Mouse (Mus musculus) bone marrow, adult 2 months (tissue): ENCODE measurements around the gene Olfr825. TPM values are rescaled to one million over a fixed set of nuclear protein-coding genes. Genes with fewer than 3 reads are reported as not detected.
"Not testable (repeated sequence)": the region's sequence is repeated elsewhere in the genome, so short reads cannot be mapped to it uniquely, and the experiment has no call there.

Experiments
- H3K27ac ChIP-seq: fragments of 200-500 bp; 2 replicates; pipeline ENCODE4 v1.5.1; 2012; ENCODE audit warnings: low read depth, mild to moderate bottlenecking, control low read depth, inconsistent platforms, low read length; ENCODE audit not compliant: control insufficient read depth, poor library complexity, insufficient read depth
- H3K4me1 ChIP-seq: fragments of 200-500 bp; 2 replicates; pipeline ENCODE4 v1.6.1; 2011; ENCODE audit warnings: low read length; ENCODE audit not compliant: control insufficient read depth, insufficient read depth
- H3K4me3 ChIP-seq: fragments of 200-500 bp; replicated peaks from 2 replicates; pipeline ENCODE3; 2011; ENCODE audit warnings: mild to moderate bottlenecking, low read depth, low read length, control low read depth; ENCODE audit not compliant: control insufficient read depth
- CTCF ChIP-seq: fragments of 200-500 bp; IDR thresholded peaks from 2 replicates; pipeline ENCODE4 v1.5.1; 2011; ENCODE audit warnings: low read length, control low read depth; ENCODE audit not compliant: control insufficient read depth, insufficient read depth
- POLR2A ChIP-seq: fragments of 200-500 bp; IDR thresholded peaks from 2 replicates; pipeline ENCODE4 v1.6.1; 2011; ENCODE audit warnings: low read depth, mild to moderate bottlenecking, control low read depth, low read length, borderline replicate concordance; ENCODE audit not compliant: control insufficient read depth
- WGBS: fragments of 180-500 bp; shearing (Covaris S2); methylation state at CpG from one replicate; pipeline ENCODE4 v1.1.7; 2018; 5-methylcytosine and 5-hydroxymethylcytosine counted together
- polyA plus RNA-seq: library from polyadenylated mRNA; stranded (reverse); fragments of >200 nt; gene quantifications from 2 replicates; pipeline ENCODE4 v1.2.4, GENCODE M21; 2011; ENCODE audit warnings: low replicate concordance; ENCODE audit not compliant: missing spikeins, insufficient read depth, insufficient read length

Olfr825 gene
- not detected in 2 replicates for polyA plus RNA-seq

DNA sequence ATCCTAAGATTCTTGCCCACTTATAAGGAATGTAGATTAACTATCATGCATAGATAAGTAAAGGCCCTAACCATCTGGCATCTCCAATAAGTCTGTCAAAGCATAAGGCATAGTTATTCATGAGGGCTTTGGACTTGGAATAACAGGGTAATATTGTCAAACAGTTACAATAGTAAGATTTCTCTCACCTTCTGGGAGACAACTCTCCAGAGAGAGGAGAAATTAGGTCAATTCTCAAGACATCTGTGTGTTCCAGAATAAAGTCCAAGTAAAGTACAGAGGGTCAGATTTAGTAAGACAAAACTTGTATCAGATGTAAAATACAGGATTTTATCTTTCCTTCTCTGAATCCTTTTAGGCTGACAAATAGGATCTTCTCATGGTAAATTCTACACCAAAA is at the start of gene Olfr825:
Gene Olfr825 (minus strand): TSS at position 101 of the 400 bp plus-strand sequence.
- Histone ChIP-seq H3K4me1 (no peaks in the 10 kb centered on the region; the same call in 1 of the 2 replicates), H3K4me3 (no peak within 1 kb of the TSS), H3K27ac (no peak within 1 kb of the TSS)
- TF ChIP-seq POLR2A (no peak), CTCF (no peak)

DNA sequence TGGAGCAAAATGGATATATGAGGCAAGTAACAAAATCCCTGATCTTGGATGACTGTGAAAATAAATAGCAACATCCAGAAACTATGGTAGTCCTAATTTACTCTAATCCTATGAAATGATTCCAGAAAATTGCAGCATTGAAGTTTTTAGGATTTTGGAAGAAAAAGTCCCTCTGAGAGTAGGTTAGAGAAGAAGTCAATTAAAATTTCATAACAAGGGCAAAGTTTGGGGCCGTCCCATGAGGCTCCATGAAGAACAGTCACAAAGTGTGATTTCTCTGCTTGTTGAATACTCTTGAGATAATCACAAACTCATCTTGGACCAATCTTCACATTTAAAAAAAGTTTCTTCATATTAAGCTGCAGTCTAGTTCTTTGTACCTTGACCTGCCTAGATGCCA is 47.7 kb upstream of the Olfr825 start, which contains the start of gene Olfr827:
Gene Olfr827 (minus strand): TSS at position 101 of the 400 bp plus-strand sequence.
- TF ChIP-seq POLR2A = no peak
- TF ChIP-seq CTCF = no peak
- Histone ChIP-seq H3K4me3 (no peak within 1 kb of the TSS), H3K27ac (no peak within 1 kb of the TSS)

DNA sequence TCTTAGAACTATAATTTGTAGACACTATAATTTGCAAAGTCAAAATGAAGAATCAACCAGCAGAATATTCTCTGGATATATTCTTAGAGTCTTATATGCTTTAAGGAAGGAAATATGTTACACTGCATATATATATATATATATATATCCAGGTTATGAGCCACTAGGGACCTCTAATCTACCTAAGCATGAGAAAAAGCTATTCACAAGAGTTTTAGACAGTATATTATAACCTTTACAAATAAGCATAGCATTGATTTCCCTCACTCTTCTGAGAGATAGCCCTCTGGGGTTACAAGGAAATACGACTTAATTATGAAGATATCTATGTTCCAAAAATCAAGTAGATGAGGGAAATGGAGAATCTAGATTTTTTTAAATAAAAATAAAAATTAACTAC is 17.5 kb upstream of the Olfr825 start, which contains the start of gene Olfr826:
Gene Olfr826 (minus strand): TSS at position 101 of the 400 bp plus-strand sequence.
- H3K27ac ChIP-seq = no peak within 1 kb of the TSS
- WGBS = 64% methylated on average over 1 of the region's 1 CpGs
- no peak within 1 kb of the TSS for H3K4me3 ChIP-seq
- TF ChIP-seq CTCF (no peak), POLR2A (no peak)
- H3K4me1 ChIP-seq = no peaks in the 10 kb centered on the region

More for the DNA sequence above, 47.7 kb upstream of the Olfr825 start, which contains the start of gene Olfr827:
- H3K4me1 ChIP-seq = no peaks in the 10 kb centered on the region
- WGBS = 82% methylated on average over 1 of the region's 1 CpGs

DNA sequence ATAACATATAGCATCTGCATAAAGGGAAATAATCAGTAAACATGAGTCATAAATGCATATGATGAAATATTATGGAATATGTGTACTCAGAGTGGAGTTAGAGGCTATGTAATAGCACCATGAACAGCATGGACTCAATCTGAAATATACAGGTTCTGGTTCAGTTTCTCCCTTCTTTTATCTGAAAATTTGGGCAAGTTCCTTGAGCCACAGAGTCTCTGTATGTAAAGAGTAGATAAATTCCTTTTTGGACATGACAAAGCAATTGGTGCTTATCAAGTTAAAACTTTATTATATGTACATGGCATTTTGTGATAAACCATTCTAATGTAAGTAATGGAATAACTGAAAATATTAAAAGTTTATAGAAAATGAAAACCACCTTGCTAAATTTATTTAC is 1.4 kb downstream of the Olfr825 start:
- TF ChIP-seq POLR2A = no peak
- no peak for TF ChIP-seq CTCF
- H3K4me3 ChIP-seq = no peak overlapping the region
- no peaks in the 10 kb centered on the region; the same call in 1 of the 2 replicates for H3K4me1 ChIP-seq
- H3K27ac ChIP-seq = no peak overlapping the region

DNA sequence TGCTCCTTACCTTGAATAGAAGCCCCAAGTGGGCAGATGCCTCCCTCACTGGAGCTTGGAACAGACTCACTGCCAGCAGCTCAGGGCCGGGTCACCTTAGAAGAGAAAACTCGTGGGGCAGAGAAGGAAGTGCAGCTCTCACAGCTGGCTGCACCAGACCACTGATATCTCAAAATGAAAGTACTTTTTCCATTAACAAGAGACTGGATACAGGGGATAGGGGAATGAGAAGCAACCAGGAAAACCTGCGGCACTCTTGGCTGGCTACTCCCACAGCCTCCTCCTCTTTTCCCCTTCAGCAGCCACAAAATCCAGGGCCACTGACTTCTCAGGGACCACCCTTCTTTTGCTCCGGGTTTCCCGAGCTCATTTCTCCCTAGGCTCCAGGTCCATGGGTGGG is 22.4 kb downstream of the Olfr825 start:
- H3K4me3 ChIP-seq = no peak overlapping the region
- no peak overlapping the region for H3K27ac ChIP-seq
- no peak for TF ChIP-seq CTCF
- TF ChIP-seq POLR2A = no peak
- no peaks in the 10 kb centered on the region for H3K4me1 ChIP-seq
- 67% methylated on average over 5 of the region's 5 CpGs for WGBS

DNA sequence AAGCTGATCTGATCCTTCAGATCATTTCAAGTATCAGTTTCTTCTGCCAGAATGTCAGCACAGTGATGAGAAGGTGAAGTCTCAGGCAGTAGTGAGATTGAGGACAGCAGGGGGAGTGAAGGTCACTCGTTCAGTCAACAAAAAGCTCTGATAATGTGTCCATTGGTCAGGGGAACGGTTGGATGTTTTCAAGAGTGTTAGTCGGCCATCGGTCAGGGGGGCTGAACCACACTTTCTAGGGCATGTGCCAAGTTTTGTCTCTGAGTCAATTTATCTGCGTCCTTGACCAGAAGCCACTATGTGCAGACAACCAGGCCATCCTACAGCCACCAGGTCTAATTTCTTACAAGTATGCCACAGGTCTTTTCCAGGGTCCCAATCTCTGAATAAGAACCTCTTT is 24.1 kb downstream of the Olfr825 start:
- WGBS = 75% methylated on average over 5 of the region's 5 CpGs
- not testable (repeated sequence) for H3K27ac ChIP-seq, H3K4me1 ChIP-seq

DNA sequence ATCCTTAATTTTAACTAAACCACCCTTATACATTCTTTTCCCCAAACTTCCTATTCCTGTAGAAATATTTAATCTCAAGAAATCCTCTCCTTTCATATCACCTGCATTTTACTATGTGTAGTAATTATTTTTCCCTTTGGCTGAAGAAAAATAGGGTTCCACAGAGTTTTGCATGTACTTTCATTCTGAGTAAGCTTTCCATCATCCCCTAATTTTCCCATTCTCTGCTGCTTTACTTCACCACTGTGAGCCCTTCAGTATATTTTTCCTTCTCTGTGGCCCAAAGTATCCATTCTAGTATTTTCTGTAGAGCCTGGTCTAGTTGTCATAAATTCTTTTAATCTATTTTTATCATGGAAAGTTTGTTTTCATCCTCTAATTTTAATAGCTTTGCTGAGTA is 31.8 kb downstream of the Olfr825 start:
- H3K4me3 ChIP-seq = no peak overlapping the region
- TF ChIP-seq POLR2A = no peak
- no peak for TF ChIP-seq CTCF
- no peak overlapping the region for H3K27ac ChIP-seq
- H3K4me1 ChIP-seq = no peaks in the 10 kb centered on the region

More for the DNA sequence above, 24.1 kb downstream of the Olfr825 start:
- H3K4me3 ChIP-seq = not testable (repeated sequence)

DNA sequence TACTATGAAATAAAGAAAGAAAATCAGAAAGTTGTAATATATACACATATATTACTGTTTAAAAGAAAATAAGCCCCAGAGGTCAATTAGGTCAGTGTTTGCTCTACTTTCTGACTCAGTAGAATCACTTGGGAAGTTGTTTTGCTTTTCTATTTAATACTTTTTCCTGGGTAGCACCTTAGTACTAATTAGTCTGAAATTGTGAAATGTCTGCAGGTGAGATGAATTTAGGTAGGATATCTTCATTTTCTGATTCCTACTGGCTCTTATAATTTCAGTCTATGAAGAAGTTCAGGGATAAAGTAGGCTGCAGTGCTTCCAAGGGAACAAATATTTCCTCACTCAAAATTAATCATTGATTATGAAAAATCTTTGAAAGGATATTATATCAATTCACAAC is 36.7 kb downstream of the Olfr825 start, which contains the start of gene Olfr824:
Gene Olfr824 (minus strand): TSS at position 101 of the 400 bp plus-strand sequence.
- H3K4me3 ChIP-seq, H3K4me1 ChIP-seq, H3K27ac ChIP-seq: not testable (repeated sequence)

DNA sequence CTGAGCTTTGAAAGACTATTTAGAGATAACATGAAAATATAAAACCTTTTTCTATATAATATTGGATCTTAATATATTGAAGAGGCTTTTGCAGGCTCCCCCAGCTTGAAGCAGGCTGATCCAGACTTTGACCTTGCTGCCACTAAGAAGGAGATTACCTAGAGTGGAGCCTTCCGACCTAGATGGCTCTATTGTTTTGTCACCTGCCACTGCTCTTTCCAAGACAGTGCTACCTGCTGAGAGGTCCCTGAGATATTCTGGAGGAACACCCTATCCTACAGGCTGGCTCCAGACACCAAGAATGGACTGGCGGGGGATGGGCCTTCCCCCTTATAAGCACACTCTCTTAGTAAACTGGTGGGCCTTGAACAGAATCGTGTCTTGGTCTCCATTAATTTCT is 50.5 kb downstream of the Olfr825 start:
- WGBS = 73% methylated on average over 3 of the region's 3 CpGs
- not testable (repeated sequence) for H3K4me1 ChIP-seq, H3K27ac ChIP-seq, H3K4me3 ChIP-seq

DNA sequence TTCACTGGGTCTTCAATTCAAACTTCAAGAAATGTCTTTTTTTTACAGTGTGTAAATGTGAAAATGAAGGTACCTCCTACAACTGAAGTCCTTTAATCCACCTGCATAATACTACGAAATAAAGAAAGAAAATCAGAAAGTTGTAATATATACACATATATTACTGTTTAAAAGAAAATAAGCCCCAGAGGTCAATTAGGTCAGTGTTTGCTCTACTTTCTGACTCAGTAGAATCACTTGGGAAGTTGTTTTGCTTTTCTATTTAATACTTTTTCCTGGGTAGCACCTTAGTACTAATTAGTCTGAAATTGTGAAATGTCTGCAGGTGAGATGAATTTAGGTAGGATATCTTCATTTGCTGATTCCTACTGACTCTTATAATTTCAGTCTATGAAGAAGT is 51.3 kb downstream of the Olfr825 start, which contains the start of gene Olfr823:
Gene Olfr823 (minus strand): TSS at position 101 of the 400 bp plus-strand sequence.
- not testable (repeated sequence) for H3K27ac ChIP-seq, H3K4me1 ChIP-seq, H3K4me3 ChIP-seq
- 69% methylated on average over 1 of the region's 1 CpGs for WGBS

Other genes starting within 250 kb of the Olfr825 start
- gene Olfr818, start 217.7 kb downstream of the Olfr825 start, polyA plus RNA-seq = not detected in 2 replicates
- not detected in 2 replicates for gene Olfr819, start 199.5 kb downstream of the Olfr825 start, polyA plus RNA-seq
- not detected in 2 replicates for gene Olfr247, start 190.6 kb downstream of the Olfr825 start, polyA plus RNA-seq
- gene Gm10310, start 181.7 kb downstream of the Olfr825 start, polyA plus RNA-seq = 0.27 TPM in 1 of 2 replicates, not detected in the other
- not detected in 2 replicates for gene Olfr820, start 154.1 kb downstream of the Olfr825 start, polyA plus RNA-seq
- gene Olfr821, start 136.4 kb downstream of the Olfr825 start, polyA plus RNA-seq = not detected in 2 replicates
- gene Olfr822, start 95.6 kb downstream of the Olfr825 start, polyA plus RNA-seq = not detected in 2 replicates
- not detected in 2 replicates for gene Olfr823, start 51.4 kb downstream of the Olfr825 start, polyA plus RNA-seq
- not detected in 2 replicates for gene Olfr824, start 36.8 kb downstream of the Olfr825 start, polyA plus RNA-seq
- not detected in 2 replicates for gene Olfr826, start 17.4 kb upstream of the Olfr825 start, polyA plus RNA-seq
- not detected in 2 replicates for gene Olfr827, start 47.6 kb upstream of the Olfr825 start, polyA plus RNA-seq
- not detected in 2 replicates for gene Neurod4, start 113.5 kb upstream of the Olfr825 start, polyA plus RNA-seq
- 4.5 and 7.9 TPM in 2 replicates for gene Tespa1, start 156.1 kb upstream of the Olfr825 start, polyA plus RNA-seq
- gene Vmn2r84, start 227.6 kb upstream of the Olfr825 start, polyA plus RNA-seq = 0.18 TPM in 1 of 2 replicates, not detected in the other